Mouse (Mus musculus) cortical plate, adult 2 months (tissue): ENCODE measurements around the gene Krtap13-1. TPM values are rescaled to one million over a fixed set of nuclear protein-coding genes. Genes with fewer than 3 reads are reported as not detected.
"Not testable (repeated sequence)": the region's sequence is repeated elsewhere in the genome, so short reads cannot be mapped to it uniquely, and the experiment has no call there.

Experiments used
- H3K27ac ChIP-seq: fragments of 200-500 bp; 2 replicates; pipeline ENCODE4 v1.5.1; 2012; ENCODE audit warnings: low read length, control low read depth, inconsistent platforms; ENCODE audit not compliant: insufficient read depth
- H3K4me1 ChIP-seq: fragments of 200-500 bp; 2 replicates; pipeline ENCODE4 v1.6.1; 2011; ENCODE audit warnings: low read length; ENCODE audit not compliant: control insufficient read depth, insufficient read depth
- H3K4me3 ChIP-seq: fragments of 200-500 bp; 2 replicates; pipeline ENCODE4 v1.5.1; 2011; ENCODE audit warnings: mild to moderate bottlenecking, low read length, control low read depth; ENCODE audit not compliant: insufficient read depth
- CTCF ChIP-seq: fragments of 200-500 bp; IDR thresholded peaks from 2 replicates; pipeline ENCODE4 v1.5.1; 2011; ENCODE audit warnings: mild to moderate bottlenecking, control low read depth, low read length; ENCODE audit not compliant: insufficient read depth; ENCODE audit errors: extremely low read depth
- POLR2A ChIP-seq: fragments of 200-500 bp; IDR thresholded peaks from 2 replicates; pipeline ENCODE4 v1.6.1; 2011; ENCODE audit warnings: mild to moderate bottlenecking, low read length, control low read depth; ENCODE audit not compliant: insufficient read depth; ENCODE audit errors: extremely low read depth
- polyA plus RNA-seq: library from polyadenylated mRNA; depleted of rRNA; stranded (reverse); fragments of >200 nt; gene quantifications from 2 replicates; pipeline ENCODE4 v1.2.3, GENCODE M21; 2012; rRNA removed

The Krtap13-1 gene
- polyA plus RNA-seq, 1 experiment: not detected

DNA sequence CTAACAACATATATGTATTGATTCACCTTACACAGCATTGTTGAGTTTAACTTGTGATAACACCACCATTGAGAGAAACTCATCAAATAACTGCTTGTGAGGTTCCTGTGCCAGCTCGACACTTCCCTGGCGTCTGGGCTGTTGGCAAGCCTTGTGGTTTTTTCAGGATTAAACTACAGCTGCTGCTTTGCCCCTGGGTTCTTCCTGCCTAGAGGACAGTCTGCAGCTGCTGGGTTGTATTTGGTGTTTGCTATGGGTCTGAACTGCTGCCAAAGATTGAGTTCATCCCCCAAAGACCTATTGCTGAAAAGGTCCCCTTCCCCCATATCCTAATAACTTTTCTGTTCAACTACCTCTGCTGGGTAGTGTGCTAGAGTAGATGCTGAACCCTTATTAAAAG, 6.7 kb downstream of the Krtap13-1 start:
- TF ChIP-seq CTCF (no peak), POLR2A (no peak)
- no peak overlapping the region for H3K4me3 ChIP-seq
- no peak overlapping the region for H3K27ac ChIP-seq
- H3K4me1 ChIP-seq: no peaks in the 10 kb centered on the region

DNA sequence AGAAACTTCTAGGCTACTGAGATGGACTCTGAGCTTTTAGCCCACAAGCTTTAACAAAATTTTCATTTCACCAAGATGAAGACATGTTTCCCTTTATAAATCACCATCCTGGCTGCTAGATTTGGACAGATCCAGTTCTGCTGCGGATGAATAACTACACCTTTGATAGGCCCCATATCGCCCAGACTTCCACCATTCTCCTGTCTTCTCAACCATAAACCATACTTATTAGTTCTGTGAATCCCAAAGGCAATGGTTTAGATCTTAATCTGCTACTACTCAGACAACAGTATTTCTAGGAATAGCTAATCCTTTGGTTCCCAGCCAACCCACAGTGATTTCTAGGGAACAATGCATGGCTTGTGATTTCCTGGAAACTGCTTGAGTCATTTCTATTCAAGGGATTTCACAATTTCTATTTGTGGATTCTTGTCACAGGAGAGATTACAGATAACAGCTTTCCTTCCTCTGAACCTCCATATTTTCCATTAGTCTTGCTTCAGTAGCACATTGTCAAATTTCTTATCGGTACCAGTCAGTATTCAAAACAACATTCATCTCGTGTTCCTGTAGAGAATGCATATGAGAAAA, 16.2 kb downstream of the Krtap13-1 start:
- Histone ChIP-seq H3K4me3 (no peak overlapping the region), H3K27ac (no peak overlapping the region), H3K4me1 (no peaks in the 10 kb centered on the region)
- no peak for TF ChIP-seq CTCF
- TF ChIP-seq POLR2A: no peak

- TF ChIP-seq CTCF: no peak
- TF ChIP-seq POLR2A: no peak
- no peak overlapping the region for H3K4me3 ChIP-seq
- no peak overlapping the region for H3K27ac ChIP-seq
- H3K4me1 ChIP-seq: no peaks in the 10 kb centered on the region
Measured at GRCm38 (mm10) chr16:88747943-88748342, 19.3 kb downstream of the Krtap13-1 start.

DNA sequence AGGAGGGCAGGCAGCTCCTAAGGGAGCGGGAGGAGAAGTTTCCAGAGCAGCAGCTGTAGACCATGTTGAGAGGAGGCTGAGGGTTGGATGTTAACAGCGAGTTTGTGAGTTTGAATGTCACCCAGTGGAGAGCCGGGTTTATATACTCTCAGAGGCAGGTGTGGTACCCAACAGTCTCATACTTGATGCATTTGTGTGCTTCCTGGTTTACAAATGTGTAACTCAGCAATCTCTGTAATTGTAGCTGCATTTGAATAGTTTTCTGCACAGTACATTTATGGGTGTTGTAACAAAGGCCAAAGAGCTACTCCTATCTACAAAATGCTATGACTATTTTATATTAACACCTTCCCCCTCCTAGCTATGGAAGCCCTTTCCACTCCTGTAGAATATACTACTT, 22.9 kb downstream of the Krtap13-1 start, which contains the start of gene Krtap13:
Gene Krtap13, minus strand, starts transcription at position 101 of the 400 bp plus-strand sequence.
- not testable (repeated sequence) for H3K27ac ChIP-seq, H3K4me1 ChIP-seq

DNA sequence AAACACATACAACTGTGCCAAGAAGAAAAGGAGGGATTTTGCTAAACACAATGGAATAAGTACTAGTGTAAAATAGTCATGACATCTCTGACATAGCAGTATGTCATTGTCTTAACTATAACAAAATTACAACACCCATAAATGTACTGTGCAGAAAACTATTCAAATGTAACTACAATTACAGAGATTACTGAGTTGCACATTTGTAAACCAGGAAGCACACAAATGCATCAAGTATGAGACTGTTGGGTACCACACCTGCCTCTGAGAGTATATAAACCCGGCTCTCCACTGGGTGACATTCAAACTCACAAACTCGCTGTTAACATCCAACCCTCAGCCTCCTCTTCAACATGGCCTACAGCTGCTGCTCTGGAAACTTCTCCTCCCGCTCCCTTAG, 29.9 kb downstream of the Krtap13-1 start, which contains the start of gene 2310034C09Rik:
Gene 2310034C09Rik, plus strand, starts transcription at position 301 of the 400 bp plus-strand sequence.
- not testable (repeated sequence) for H3K4me1 ChIP-seq, H3K27ac ChIP-seq, H3K4me3 ChIP-seq

More for the DNA sequence above, 22.9 kb downstream of the Krtap13-1 start, which contains the start of gene Krtap13:
- not testable (repeated sequence) for H3K4me3 ChIP-seq

DNA sequence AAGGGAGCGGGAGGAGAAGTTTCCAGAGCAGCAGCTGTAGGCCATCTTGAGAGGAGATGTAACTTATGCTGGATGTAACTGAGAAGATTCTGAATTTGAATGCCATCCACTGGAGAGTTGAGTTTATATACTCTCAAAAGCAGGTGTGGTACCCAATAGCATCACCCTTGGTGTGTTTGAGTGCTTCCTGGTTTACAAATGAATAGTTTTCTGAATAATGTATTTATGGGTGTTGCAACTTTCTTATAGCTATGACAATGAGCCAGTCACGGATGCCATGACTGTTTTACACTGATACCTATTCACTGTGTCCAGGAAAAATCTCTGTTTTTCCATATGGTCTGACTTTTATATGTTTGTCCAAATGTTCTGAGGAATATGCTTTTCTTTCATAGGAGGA, 45.4 kb downstream of the Krtap13-1 start, which contains the start of gene 2310057N15Rik:
Gene 2310057N15Rik, minus strand, starts transcription at position 101 of the 400 bp plus-strand sequence.
- TF ChIP-seq CTCF (no peak), POLR2A (no peak)
- Histone ChIP-seq H3K4me3 (no peak within 1 kb of the TSS), H3K4me1 (no peaks in the 10 kb centered on the region), H3K27ac (no peak within 1 kb of the TSS)

DNA sequence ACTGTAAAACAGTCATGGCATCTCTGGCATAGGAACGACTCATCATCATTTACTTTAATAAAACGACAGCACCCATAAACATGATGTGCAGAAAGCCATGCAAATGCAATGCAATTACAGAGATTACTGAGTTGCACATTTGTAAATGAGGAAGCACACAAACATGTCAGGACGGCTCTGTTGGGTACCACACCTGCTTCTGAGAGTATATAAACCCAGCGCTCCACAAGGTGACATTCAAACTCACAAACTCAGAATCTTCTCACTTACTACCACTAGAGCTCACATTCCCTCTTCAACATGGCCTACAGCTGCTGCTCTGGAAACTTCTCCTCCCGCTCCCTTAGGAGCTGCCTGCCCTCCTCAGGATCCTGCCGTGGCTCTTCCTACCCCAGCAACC, 48.9 kb downstream of the Krtap13-1 start, which contains the start of gene Gm5965:
Gene Gm5965, plus strand, starts transcription at position 301 of the 400 bp plus-strand sequence.
- H3K27ac ChIP-seq: no peak within 1 kb of the TSS
- no peak within 1 kb of the TSS for H3K4me3 ChIP-seq
- H3K4me1 ChIP-seq: no peaks in the 10 kb centered on the region
- TF ChIP-seq POLR2A (no peak), CTCF (no peak)

Other genes starting within 250 kb of the Krtap13-1 start
- not detected in 2 replicates for gene Cldn17, start 221.9 kb upstream of the Krtap13-1 start, polyA plus RNA-seq
- not detected in 2 replicates for gene Cldn8, start 165.7 kb upstream of the Krtap13-1 start, polyA plus RNA-seq
- not detected in 2 replicates for gene Krtap24-1, start 116.6 kb upstream of the Krtap13-1 start, polyA plus RNA-seq
- not detected in 2 replicates for gene 2310079G19Rik, start 101.2 kb upstream of the Krtap13-1 start, polyA plus RNA-seq
- gene Krtap26-1, start 81.1 kb upstream of the Krtap13-1 start, polyA plus RNA-seq: not detected in 2 replicates
- not detected in 2 replicates for gene Krtap27-1, start 57.2 kb upstream of the Krtap13-1 start, polyA plus RNA-seq
- not detected in 2 replicates for gene 2310061N02Rik, start 20.9 kb upstream of the Krtap13-1 start, polyA plus RNA-seq
- not detected in 2 replicates for gene Krtap13, start 22.8 kb downstream of the Krtap13-1 start, polyA plus RNA-seq
- not detected in 2 replicates for gene 2310034C09Rik, start 30.0 kb downstream of the Krtap13-1 start, polyA plus RNA-seq
- gene 2310057N15Rik, start 45.3 kb downstream of the Krtap13-1 start, polyA plus RNA-seq: not detected in 2 replicates
- not detected in 2 replicates for gene Gm5965, start 49.0 kb downstream of the Krtap13-1 start, polyA plus RNA-seq
- not detected in 2 replicates for gene Gm20741, start 83.4 kb downstream of the Krtap13-1 start, polyA plus RNA-seq
- not detected in 2 replicates for gene Krtap15, start 91.4 kb downstream of the Krtap13-1 start, polyA plus RNA-seq
- gene Krtap14, start 97.3 kb downstream of the Krtap13-1 start, polyA plus RNA-seq: not detected in 2 replicates
- gene Krtap19-1, start 140.5 kb downstream of the Krtap13-1 start, polyA plus RNA-seq: not detected in 2 replicates
- gene Krtap19-2, start 145.4 kb downstream of the Krtap13-1 start, polyA plus RNA-seq: not detected in 2 replicates
- not detected in 2 replicates for gene Krtap19-3, start 149.2 kb downstream of the Krtap13-1 start, polyA plus RNA-seq
- gene Krtap19-4, start 156.2 kb downstream of the Krtap13-1 start, polyA plus RNA-seq: not detected in 2 replicates
- not detected in 2 replicates for gene Krtap19-5, start 167.6 kb downstream of the Krtap13-1 start, polyA plus RNA-seq
- gene Krtap19-9b, start 203.4 kb downstream of the Krtap13-1 start, polyA plus RNA-seq: not detected in 2 replicates
- not detected in 2 replicates for gene Krtap16-3, start 234.0 kb downstream of the Krtap13-1 start, polyA plus RNA-seq